Mouse (Mus musculus) neural tube, embryonic 11.5 days (tissue): ENCODE measurements around the gene Trmt11. TPM values are rescaled to one million over a fixed set of nuclear protein-coding genes. Genes with fewer than 3 reads are reported as not detected.
"Not testable (repeated sequence)": the region's sequence is repeated elsewhere in the genome, so short reads cannot be mapped to it uniquely, and the experiment has no call there.

Experiments used
- ATAC-seq: fragments of 200-750 bp; cut with Nextera tagmentation; 2 replicates; pipeline ENCODE4 v1.8.0; 2017; ENCODE audit warnings: moderate number of reproducible peaks, mild to moderate bottlenecking, moderate TSS enrichment, moderate library complexity; ENCODE audit not compliant: insufficient read depth, low FRiP score, low TSS enrichment
- DNase-seq: peaks from one replicate; pipeline ENCODE4 v3.0.0-alpha.2; 2015; ENCODE audit warnings: low spot score
- H3K27ac ChIP-seq: fragments of 300-500 bp; sonication (generic); 2 replicates; pipeline ENCODE4 v1.5.1; 2014; ENCODE audit warnings: low read depth, mild to moderate bottlenecking, low read length
- H3K27me3 ChIP-seq: fragments of 300-500 bp; sonication (generic); 2 replicates; pipeline ENCODE4 v1.6.1; 2014; ENCODE audit warnings: mild to moderate bottlenecking, low read length, mixed read lengths; ENCODE audit not compliant: control insufficient read depth, insufficient read depth
- H3K36me3 ChIP-seq: fragments of 300-500 bp; sonication (generic); 2 replicates; pipeline ENCODE4 v1.6.1; 2014; ENCODE audit warnings: mild to moderate bottlenecking, low read length, moderate library complexity, mixed read lengths; ENCODE audit not compliant: control insufficient read depth, insufficient read depth
- H3K4me1 ChIP-seq: fragments of 300-500 bp; sonication (generic); 2 replicates; pipeline ENCODE4 v1.6.1; 2014; ENCODE audit warnings: low read length, mixed read lengths; ENCODE audit not compliant: control insufficient read depth, insufficient read depth
- H3K4me2 ChIP-seq: fragments of 300-500 bp; sonication (generic); 2 replicates; pipeline ENCODE4 v1.6.1; 2014; ENCODE audit warnings: low read depth, mild to moderate bottlenecking, moderate library complexity
- H3K4me3 ChIP-seq: fragments of 300-500 bp; sonication (generic); 2 replicates; pipeline ENCODE4 v1.5.1; 2014; ENCODE audit warnings: low read depth, low read length
- H3K9ac ChIP-seq: fragments of 300-500 bp; sonication (generic); 2 replicates; pipeline ENCODE4 v1.6.1; 2014; ENCODE audit warnings: mild to moderate bottlenecking, low read length
- H3K9me3 ChIP-seq: fragments of 300-500 bp; sonication (generic); 2 replicates; pipeline ENCODE4 v1.6.1; 2016; ENCODE audit warnings: low read length; ENCODE audit not compliant: control insufficient read depth
- whole genome bisulfite sequencing: fragments of 180-500 bp; shearing (Covaris S2); extraction: QIAGEN DNeasy Blood & Tissue Kit; methylation state at CpG from one replicate; pipeline ENCODE4 v1.1.7; 2014; 5-methylcytosine and 5-hydroxymethylcytosine counted together
- polyA plus RNA-seq: library from polyadenylated mRNA; unstranded; fragments of >200 nt; fragmentation: Nextera tagmentation; extraction: Ambion mirVana; gene quantifications from 2 replicates; pipeline ENCODE4 v1.2.1, GENCODE M21; 2014

The Trmt11 gene
- 27.6 and 27.7 TPM in 2 replicates for polyA plus RNA-seq

DNA sequence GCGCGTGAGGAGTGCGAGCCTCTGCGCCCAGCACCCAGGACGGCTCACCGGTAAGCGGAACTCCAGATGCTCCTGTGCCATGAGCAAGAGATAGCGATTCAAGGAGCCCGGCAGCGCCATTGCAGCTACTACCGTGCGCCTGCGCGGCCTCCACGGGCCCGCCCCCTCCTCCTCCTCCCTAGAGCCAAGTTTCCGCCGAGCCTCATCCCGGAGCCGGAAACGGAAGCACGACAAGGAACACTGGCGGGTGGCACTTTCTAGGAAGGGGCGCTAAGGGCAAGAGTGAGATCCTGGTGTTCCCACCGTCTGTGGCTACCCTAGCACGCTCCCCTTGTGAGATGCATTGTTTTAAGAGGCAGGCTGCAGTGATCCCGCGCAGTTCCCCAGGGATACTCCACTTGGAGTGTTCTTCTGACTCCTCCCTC is at the start of gene Trmt11:
Trmt11 (minus strand) TSS at position 208 of the 425 bp plus-strand sequence.
- peak; percentile 97 for ATAC-seq
- Histone ChIP-seq H3K9ac (peak within 1 kb of the TSS; percentile 79), H3K4me1 (peaks cover 4% of the 10 kb centered on the region; the same call in 1 of the 2 replicates), H3K36me3 (0 out of 2 replicates have a peak, but pooled peaks cover 2% of the 10 kb centered on the region), H3K9me3 (no peaks in the 10 kb centered on the region), H3K4me2 (peak within 1 kb of the TSS; percentile 73), H3K4me3 (peak within 1 kb of the TSS; percentile 81), H3K27ac (peak within 1 kb of the TSS; percentile 69), H3K27me3 (no peaks in the 10 kb centered on the region)
- WGBS, result under 1% methylated on average over 18 of the region's 28 CpGs
- peak; percentile 92 for DNase-seq

DNA sequence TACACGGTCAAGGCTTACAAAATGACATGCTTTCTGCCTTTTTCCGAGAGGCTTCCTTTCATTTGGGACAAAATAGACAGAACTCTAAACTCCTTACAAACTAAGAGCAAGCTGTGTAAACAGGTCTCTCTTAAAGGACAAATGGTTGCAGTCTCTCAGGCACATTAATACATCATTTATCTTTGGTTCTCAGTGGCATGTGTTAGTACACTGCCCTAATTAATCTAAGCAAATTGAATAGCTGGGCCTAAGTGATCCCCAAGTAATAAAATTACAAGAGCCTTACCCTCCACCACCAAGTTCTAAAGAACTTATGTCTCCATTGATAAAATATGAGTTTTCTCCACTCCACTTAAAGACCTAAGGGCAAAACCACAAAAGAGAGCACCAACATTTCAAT is 47.1 kb upstream of the Trmt11 start:
- Histone ChIP-seq H3K4me3 (no peak overlapping the region), H3K9me3 (no peaks in the 10 kb centered on the region), H3K4me1 (no peaks in the 10 kb centered on the region), H3K27ac (no peak overlapping the region), H3K4me2 (no peak overlapping the region), H3K36me3 (no peaks in the 10 kb centered on the region), H3K27me3 (no peaks in the 10 kb centered on the region), H3K9ac (no peak overlapping the region)
- WGBS, result 19% methylated on average over 2 of the region's 2 CpGs
- ATAC-seq (peak; percentile 59), DNase-seq (peak; percentile 18)

DNA sequence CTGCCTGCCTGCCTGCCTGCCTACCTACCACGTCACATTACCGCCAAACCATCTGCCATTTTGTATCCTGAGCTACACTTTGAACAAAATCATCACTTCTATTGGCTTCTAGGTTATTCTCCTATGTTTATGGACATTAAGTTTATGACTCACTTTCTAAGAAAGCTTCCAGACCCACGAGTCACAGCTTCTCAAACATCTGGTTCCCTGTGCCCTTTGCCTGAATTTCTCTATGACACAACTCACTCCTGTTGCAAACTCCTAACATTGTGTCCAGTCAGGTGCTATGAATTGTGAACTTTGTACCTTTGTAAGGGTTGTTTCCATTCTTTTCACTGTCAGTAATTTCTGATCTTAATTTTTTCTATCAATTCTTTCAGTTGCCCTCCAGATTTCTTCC is 37.7 kb upstream of the Trmt11 start:
- 91% methylated on average over 3 of the region's 3 CpGs for WGBS
- Histone ChIP-seq H3K9me3 (no peaks in the 10 kb centered on the region), H3K4me2 (no peak overlapping the region), H3K4me1 (no peaks in the 10 kb centered on the region), H3K27ac (no peak overlapping the region), H3K9ac (no peak overlapping the region), H3K4me3 (no peak overlapping the region), H3K27me3 (no peaks in the 10 kb centered on the region), H3K36me3 (no peaks in the 10 kb centered on the region)
- DNase-seq (no peak), ATAC-seq (no peak)

DNA sequence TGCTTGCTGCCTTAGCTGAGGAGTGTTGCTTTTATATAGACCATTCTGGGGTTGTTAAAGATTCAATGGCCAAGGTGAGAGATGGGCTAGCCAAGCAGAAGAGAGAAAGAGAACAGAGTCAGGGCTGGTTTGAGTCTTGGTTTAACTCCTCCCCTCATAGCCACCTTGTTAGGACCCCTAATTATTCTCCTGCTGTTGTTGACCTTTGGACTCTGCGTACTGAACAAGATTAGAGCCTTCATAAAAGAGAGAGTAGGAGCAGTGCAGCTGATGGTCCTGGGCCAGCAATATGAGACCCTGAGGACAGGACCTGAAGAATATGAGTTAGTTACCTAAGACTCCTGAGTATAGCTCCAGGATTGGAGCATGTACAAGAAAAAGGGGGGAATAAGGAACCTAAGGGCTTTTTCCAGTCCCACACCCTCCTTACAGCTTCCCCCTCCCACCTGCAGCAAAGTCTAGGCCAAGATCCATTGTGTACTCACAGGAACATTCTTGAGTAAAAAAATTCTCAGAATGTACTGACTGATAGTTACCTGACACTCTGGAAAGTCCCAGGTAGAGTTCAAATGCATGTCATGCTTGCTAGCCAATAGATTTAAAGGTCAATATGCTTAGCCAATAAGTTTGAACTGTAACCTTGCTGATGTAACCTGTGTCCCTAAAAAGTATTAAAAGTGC is 36.1 kb upstream of the Trmt11 start:
- 76% methylated on average over 1 of the region's 1 CpGs for WGBS
- ATAC-seq, DNase-seq: not testable (repeated sequence)

DNA sequence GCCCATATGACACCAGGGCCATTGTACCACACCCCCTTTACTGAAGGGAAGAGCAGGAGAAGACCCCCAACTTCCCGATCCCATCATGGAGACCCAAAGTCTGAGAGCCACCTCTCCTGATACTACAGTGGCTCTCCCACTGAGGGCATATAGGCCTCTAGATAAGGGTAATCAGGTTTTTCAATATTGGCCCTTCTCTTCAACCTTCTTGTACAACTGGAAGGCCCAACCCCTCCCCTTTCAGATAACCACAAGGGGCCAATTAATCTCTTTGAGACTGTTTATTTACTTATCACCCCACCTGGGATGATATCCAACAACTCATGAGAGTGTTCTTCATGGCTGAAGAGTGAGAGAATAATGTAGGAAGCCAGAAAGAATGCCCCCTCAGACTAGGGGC is 32.2 kb upstream of the Trmt11 start:
- Histone ChIP-seq H3K27me3 (no peaks in the 10 kb centered on the region), H3K9me3 (no peaks in the 10 kb centered on the region), H3K4me1 (no peaks in the 10 kb centered on the region), H3K27ac (no peak overlapping the region), H3K36me3 (no peaks in the 10 kb centered on the region), H3K9ac (no peak overlapping the region), H3K4me3 (no peak overlapping the region), H3K4me2 (no peak overlapping the region)
- WGBS, result 89% methylated on average over 1 of the region's 1 CpGs
- ATAC-seq (no peak), DNase-seq (no peak)

More for the DNA sequence above, 36.1 kb upstream of the Trmt11 start:
- H3K4me3 ChIP-seq, H3K27ac ChIP-seq, H3K9me3 ChIP-seq, H3K4me1 ChIP-seq, H3K36me3 ChIP-seq, H3K9ac ChIP-seq, H3K27me3 ChIP-seq, H3K4me2 ChIP-seq: not testable (repeated sequence)

DNA sequence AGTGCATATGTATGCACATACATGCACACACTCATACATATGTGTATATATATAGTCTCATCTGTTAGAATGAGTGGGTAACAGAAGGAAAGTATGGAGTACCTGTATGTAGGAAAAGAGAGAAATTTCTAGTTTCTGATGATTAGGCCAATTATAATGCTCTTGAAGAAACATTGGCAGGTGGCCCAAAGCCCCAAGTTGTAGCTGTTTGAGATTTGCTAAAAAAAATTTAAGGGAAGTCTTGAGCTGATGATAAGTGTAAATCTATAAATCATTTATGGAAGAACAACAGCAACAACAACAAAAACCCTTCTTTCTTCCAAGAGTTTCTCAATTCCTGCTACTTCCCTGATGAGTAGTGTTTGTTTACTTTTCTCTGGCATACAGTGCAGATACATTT is 29.4 kb upstream of the Trmt11 start:
- no peak overlapping the region for H3K4me3 ChIP-seq
- DNase-seq (no peak), ATAC-seq (no peak)
- no peak overlapping the region for H3K9ac ChIP-seq
- H3K4me1 ChIP-seq, result no peaks in the 10 kb centered on the region
- no peak overlapping the region for H3K27ac ChIP-seq
- H3K4me2 ChIP-seq, result no peak overlapping the region
- H3K36me3 ChIP-seq, result no peaks in the 10 kb centered on the region
- no peaks in the 10 kb centered on the region for H3K27me3 ChIP-seq
- no peaks in the 10 kb centered on the region for H3K9me3 ChIP-seq

DNA sequence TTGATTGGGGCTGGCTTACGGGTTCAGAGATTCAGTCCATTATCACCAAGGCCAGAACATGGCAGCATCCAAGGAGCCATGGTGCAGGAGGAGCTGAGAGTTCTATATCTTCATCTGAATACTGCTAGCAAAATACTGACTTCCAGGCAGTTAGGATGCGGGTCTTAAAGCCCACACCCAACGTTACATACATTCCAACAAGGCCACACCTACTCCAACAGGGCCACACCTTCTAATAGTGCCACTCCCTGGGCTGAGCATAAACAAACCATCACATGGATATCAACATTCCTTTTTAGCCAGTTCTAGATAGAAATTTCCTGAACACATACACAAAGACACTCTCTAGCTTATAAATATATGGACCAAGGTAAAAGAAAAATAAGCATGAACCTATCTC is 29.0 kb upstream of the Trmt11 start, which contains the start of gene Hint3:
Hint3 (minus strand) TSS at position 120 of the 400 bp plus-strand sequence.
- ATAC-seq (no peak), DNase-seq (no peak)
- no peak within 1 kb of the TSS for H3K4me3 ChIP-seq
- H3K9me3 ChIP-seq, result no peaks in the 10 kb centered on the region
- no peak within 1 kb of the TSS for H3K27ac ChIP-seq
- no peaks in the 10 kb centered on the region for H3K27me3 ChIP-seq
- H3K9ac ChIP-seq, result no peak within 1 kb of the TSS
- H3K4me2 ChIP-seq, result no peak within 1 kb of the TSS
- no peaks in the 10 kb centered on the region for H3K4me1 ChIP-seq
- WGBS, result 89% methylated on average over 3 of the region's 3 CpGs
- no peaks in the 10 kb centered on the region for H3K36me3 ChIP-seq

DNA sequence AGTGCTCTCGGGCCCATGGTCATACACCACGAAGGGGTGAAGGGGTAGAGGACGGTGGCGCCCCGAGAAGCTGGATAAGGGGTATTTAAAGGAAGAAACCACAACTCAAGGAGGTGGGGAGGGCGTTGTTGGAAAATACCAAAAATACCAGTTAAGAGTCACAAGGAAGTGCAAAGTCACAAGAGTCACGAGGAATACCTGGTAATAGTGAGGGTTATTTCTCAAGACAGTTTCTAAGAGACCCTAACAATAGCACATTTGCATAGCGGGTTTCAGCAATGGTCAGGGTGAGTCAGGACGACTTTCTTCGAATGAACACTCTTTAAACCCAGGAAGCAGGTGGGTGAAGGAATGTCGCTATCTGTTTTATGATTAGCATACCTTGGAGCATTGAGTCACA is 27.9 kb upstream of the Trmt11 start:
- ATAC-seq, H3K27me3 ChIP-seq, H3K27ac ChIP-seq, H3K4me2 ChIP-seq, H3K4me1 ChIP-seq, H3K9me3 ChIP-seq, H3K36me3 ChIP-seq, H3K4me3 ChIP-seq, DNase-seq, H3K9ac ChIP-seq: not testable (repeated sequence)
- 90% methylated on average over 11 of the region's 11 CpGs for WGBS

DNA sequence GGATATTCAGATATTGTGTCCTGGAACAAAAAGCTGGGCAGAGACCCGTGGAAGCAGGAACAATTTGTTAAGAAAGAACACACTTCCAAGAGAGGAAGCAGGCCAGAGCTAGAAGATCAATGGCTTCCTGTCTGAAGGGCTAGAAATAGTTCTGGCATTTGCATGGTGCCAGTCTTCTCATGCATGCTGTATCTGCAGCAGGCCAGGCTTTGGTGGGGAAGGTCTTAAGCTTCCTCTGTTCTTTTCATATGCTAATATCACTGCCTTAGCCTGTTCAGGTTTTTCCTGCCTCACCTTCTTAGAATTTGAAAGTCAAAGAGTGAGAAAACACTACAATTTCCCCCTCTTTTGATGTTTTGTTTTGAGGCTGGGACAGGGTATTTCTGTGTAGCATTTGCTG is 27.0 kb upstream of the Trmt11 start:
- H3K27me3 ChIP-seq, result no peaks in the 10 kb centered on the region
- no peak overlapping the region for H3K27ac ChIP-seq
- whole genome bisulfite sequencing, result 32% methylated on average over 1 of the region's 1 CpGs
- no peak overlapping the region for H3K4me2 ChIP-seq
- H3K9me3 ChIP-seq, result no peaks in the 10 kb centered on the region
- H3K4me3 ChIP-seq, result no peak overlapping the region
- H3K4me1 ChIP-seq, result no peaks in the 10 kb centered on the region
- no peaks in the 10 kb centered on the region for H3K36me3 ChIP-seq
- DNase-seq, result no peak
- no peak overlapping the region for H3K9ac ChIP-seq
- ATAC-seq, result no peak
